Mouse (Mus musculus): ENCODE results near the gene Pgm3.

DNA sequence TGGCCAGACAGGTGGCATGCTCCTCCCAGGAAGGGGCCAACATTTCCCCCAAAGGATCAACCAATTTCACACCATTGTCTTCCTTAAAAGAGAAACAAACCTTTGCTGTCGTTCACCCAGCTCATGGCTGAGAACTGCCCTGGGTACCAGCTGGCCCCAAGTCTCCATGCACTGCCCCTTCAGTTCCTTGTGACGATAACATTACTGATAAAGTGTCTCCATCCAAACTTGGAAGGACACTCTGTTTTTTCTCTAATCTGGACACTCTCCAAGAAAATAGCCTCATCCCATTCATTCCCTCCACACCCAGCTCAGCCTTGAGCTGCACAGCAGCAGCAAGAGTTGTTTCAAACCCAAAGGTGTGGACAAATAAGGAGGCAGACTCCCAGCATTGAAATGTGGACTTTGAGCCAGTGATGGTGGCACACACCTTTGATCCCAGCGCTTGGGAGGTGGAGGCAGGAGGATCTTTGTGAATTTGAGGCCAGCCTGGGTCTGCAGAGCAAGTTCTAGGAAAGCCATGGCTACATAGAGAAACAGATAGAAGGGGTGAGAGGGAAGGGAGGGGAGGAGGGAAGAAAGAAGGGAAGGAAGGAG lies 2.2 kb downstream of the Pgm3 start:
- TF ChIP-seq CTCF (IDR thresholded peaks at IDR 0.05; ENCODE audit: low read depth, low read length) (no peak), POLR2A (IDR thresholded peaks at IDR 0.05; ENCODE audit: borderline replicate concordance, low read depth, low read length) (no peak)
